Mouse (Mus musculus): ENCODE data around the gene Mapt.

DNA sequence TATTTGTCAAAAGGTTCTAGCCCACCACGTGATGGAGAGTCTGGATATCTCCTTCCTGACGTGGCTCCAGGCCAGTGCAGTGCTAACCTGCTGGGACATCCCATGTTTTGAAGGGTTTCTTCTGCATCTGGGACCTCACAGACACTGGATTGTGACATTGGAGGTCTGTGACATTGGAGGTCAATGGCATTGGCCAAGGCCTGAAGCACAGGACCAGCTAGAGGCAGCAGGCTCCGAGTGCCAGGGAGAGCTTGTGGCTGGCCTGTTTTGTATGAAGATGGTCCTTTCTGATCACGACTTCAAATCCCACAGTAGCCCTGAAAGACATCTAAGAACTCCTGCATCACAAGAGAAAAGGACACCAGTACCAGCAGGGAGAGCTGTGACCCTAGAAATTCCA is 99.0 kb downstream of the Mapt start:
- TF ChIP-seq REST (IDR thresholded peaks at IDR 0.05; ENCODE audit: insufficient read depth, insufficient read length) (no peak), POLR2A (IDR thresholded peaks at IDR 0.05; ENCODE audit: insufficient read length, low read depth) (no peak), TCF12 (IDR thresholded peaks at IDR 0.05; ENCODE audit: insufficient read depth, poor library complexity, severe bottlenecking) (no peak)
